Mouse (Mus musculus) right cerebral cortex, adult 2 months (tissue): ENCODE results near the gene Fpr1.
"Not testable (repeated sequence)": the region's sequence is repeated elsewhere in the genome, so short reads cannot be mapped to it uniquely, and the experiment has no call there.

ENCODE experiments used
- DNase-seq, 2 experiments: peaks; one replicate each; pipeline ENCODE4 v3.0.0; 2021 to 2022; ENCODE audit warnings: low spot score in 2 of 2

Gene Fpr1

DNA sequence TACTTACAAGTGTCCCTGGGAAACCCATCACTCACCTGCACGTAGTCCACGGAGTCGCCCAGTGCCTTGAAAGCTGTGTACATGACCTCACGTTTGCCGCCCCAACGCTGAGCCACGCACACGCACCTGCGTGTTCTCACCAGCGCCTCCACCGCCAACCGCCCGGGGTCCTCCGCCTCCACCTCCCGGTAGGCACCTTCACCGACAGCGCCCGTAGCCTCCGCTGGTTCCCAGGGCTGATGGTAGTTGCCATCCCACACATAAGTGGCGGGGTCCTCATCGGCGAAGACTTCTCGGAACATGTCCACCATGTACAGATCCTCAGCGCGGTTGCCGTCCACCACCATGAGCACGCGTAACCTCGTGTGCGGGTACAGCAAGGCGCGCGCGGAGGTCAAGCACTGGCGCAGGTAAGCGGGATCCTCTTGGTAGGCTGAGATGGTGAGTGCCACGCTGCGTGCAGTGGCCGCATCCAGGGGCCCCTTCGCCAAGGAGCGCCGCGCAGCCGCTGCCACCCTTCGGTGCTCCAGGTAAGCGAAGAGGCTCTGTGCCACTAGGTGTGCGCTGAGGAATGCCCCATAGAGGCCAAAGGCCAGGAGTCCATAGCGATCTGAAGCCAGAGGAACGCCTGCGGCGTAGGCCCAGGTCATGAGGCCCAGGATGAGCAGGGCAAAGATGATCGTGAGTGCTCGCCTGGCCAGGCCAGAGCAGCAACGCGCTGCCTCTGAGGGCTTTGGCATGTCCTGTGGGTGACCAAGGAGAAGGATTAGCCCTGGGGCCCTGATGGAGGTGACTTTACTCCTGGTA, 33.6 kb downstream of the Fpr1 start:
- DNase-seq: peak in 1 of 2 experiments; percentile 30

DNA sequence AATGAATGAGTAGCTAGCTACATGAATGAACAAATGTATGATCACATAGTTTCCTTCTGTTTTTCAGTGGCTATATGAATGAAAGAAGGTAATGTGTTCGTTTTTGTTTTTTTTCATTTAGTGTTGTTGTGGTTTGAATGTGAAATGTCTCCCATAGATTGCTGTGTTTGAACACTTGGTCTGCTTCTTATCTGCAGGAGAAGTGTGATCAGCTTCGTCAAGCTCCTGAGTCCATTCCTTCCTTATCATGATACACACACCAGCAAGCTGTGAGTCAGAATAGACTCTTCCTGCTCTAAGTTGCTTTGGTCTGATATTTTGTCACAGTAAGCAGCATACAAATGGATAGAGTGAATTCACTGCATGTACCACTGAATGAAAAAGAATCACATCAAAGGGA, 34.8 kb downstream of the Fpr1 start:
- DNase-seq: no peak

DNA sequence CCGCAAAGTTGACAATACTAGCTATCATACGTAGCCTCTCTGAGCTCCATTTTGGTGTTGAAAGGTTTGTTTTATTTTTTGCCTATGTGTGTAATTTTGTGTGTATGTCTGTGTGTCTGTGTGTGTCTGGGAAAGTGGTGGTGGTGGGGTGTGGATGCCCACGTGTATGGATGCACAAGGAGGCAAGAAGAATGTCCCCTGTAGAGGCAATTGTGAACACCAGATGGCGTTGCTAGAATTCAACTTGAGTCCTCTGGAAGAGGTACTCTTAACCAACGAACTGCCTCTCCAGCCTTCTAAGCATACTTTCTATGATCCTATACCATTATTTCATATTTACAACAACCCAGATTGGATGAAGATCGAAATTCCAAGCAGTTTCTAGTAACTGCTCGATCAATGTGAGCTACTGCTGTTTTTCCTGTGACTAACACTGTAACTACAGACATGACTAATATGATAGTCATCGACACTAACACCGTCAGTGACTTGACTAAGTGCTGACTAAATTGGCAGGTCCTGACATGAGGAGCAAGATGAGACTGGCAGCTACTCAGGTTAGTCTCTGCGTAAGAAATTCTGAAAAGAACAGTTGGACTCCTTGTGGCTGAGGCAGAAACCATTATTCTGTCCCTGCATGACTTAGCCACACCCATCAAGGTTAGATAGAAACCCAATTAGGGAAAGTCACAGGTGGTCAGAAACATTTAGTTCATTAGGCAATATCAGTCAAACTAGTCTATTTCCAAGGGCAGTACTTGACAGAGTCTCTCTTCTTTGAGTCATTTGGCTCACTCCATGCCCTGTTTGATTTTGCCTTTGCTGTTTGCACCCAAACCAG, 38.3 kb downstream of the Fpr1 start:
- peak; percentile 39 to 50 for DNase-seq

DNA sequence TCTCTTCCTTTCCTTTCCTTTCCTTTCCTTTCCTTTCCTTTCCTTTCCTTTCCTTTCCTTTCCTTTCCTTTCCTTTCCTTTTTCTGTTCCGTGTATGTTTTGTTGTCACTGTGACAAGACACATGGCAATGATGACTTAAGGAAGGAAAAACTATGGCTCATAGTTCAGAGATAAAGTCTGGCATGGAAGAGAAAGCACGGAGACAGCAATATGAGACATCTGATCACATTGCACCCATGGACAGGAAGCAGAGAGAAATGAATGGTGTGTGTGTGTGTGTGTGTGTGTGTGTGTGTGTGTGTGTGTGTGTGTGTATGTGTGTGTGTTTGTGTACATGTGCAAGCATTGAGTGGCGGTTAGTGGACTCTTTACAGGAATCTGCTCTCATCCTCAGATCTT, 39.1 kb downstream of the Fpr1 start:
- not testable (repeated sequence) for DNase-seq

DNA sequence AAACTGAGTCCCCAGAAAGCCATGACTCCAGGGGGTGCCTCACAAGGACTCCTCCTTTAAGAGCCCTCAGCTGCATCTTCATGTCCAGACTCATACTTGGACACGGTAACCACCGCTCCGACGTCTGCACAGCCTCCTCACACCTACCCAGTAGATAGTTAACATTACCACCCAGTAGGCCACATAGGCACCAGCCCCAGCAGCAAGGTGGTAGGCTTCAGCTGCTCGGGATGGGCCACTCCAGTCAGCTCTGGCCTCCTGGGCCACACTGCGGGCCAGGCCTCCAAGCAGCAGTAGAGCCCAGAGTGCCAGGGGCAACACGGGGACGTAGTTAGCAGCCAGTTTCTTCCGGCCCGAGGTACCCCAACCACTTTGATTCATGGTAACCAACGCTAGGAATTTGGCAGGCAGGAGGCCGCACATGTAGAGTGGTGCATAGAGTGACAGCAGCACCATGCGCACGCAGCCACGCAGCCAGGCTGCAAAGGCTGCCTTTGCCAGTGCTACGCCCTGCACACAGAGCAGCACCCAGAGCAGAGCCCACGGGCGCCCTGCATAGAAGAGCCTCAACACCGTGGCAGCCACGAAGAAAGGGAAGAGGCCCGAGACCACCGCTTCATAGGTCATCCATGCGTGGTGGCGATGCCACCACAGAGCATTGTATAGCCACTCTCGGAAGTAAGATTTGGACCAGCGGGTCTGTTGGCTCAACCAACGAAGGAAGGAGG, 40.0 kb downstream of the Fpr1 start:
- no peak for DNase-seq

DNA sequence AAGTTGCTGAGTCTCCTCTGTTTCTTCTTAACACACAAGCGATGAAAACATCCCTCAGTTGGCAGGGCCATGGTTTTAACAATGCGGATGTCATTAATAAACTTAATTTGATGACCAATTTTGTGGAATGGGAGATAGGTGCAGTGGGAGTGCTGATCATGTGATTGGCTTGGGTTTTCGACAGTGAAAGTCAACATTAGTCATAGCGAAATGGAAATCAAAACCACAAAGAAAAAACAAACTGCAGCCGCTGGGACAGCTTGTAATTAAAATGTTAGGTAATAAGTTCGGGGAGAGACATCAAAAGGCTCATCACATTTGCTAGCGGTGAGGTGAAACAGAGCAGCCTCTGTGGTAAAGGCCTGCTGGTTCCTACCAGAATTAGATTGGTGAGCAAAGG, 42.9 kb downstream of the Fpr1 start:
- DNase-seq: no peak

DNA sequence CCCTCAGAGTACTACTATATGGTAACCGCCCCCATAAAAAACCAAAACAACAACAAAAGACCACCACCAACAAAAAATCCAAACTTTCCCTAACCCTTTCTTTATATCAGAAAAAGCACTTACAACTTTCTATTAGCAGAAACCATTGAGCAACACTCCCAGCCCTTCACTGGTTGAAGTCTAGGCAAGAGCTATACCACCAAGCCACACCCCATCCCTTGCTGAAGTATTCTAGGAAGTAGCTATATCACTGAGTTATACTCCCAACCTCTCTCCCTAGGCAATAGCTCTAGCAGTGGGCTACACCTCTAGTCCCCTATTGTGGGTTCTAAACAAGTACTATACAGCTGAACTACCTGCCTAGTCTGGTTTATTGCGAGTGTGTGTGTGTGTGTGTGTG, 44.5 kb downstream of the Fpr1 start:
- no peak for DNase-seq

DNA sequence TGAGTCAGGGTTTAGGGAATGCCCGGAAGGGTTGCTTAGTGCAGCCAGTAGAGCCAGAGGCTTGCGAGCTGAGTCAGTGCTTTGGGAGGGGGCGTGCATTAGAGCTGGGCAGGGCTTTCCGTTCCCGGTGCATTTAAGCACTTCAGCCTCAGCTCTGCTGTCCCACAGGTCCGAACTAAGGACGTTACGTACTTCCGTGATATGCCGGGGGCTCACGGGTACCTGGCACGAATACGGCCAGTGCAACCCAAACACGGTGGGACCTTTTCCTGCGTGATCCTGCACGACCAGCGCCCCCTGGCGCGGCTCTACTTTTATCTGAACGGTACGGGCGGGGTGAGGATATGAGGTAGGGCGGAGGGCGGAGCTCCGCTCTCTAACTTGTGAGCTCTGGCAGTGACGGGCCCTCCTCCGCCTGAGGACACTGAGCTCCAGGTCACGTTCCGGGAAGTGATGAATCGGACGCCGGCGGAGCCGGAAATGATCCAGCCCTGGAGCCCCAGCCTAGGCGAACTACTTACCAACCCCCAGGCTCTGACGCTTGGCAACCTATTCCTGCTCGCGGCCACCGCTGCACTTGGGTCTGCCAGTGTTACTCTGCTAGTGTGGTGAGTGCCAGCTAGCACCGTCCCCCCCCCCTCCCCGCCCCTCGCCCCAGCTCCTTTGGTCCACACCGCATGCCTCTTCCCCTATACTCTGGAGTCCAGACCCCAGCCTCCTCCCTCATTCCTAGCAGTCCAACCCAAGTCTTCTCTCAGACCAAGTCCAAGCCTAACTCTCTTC, 45.6 kb downstream of the Fpr1 start:
- peak; percentile 94 to 96 for DNase-seq

DNA sequence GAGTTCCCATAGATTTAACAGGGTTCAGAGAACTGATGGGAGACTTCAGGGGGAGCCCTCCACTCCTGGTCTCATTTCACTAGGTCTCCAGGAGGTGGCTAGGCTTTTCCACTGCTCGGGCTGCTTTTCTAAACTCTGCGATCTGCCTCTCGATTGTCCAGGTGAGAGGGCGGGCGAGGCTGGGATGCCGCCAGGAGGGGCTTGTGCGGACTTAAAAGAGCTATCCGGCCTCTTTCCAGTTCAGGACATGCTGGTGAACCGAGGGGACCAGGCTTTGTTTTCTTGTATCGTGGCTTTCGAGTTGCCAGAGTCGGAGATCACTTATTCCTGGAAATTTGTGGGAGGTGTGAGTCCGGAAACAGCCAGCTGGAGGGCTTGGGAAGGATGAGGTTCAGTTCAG, 46.3 kb downstream of the Fpr1 start:
- no peak for DNase-seq

DNA sequence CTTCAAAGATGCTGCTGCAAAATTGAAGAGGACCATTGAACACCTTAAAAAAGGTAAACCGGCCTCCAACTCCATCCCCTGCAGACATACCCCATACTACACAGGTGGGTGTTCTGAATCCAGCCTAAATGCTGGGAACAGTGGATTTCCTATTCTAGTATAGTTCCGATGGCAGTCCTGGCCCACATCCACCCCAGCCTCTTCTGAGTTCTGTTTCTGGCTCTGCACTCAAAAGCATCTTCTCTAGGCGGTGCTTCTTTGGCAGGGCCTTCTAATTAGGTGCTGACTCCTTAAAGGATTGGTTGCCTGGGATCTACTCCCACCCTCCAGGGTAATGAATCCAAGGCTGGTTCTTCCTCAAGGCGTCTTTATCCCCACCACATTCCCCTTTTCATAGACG, 47.6 kb downstream of the Fpr1 start:
- peak in 1 of 2 experiments; percentile 21 for DNase-seq

DNA sequence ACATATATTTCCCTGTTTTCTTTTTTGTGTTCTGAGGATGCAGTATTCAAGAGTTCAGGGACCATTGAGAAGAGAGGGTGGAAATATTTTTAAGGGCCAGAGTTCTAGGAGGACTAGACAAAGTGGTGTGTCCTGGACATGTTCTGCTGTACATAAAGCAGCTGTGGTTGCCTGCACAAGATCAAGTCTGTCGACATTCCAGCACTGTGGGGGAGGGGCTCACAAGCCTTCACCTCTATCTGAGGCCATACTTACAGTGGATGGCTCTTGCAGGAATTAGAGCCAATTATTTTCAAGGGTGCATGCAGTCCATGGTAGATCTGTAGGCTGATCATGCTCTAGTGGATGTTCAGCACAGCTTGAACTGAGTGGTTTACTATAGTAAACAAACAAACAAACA, 48.8 kb downstream of the Fpr1 start:
- no peak for DNase-seq

DNA sequence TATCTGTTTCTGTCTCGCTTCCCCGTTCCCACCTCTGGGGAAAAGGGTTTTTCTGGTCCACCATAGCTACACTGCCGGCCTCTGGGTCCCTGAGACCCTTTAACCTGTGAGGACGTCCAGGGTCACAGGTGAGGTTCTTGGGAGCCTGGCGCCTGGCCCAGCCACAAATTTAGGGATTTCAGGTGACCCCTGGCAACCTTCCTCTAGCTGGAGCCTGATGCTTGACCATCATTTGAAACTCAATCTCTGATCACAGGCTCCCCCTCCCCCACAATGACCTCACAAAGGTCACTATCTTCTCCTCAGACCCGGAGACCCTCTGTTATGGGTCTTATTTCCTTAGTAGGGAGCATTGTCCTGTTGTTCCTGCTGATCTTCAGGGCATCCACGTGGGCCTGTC, 53.0 kb downstream of the Fpr1 start:
- no peak for DNase-seq

DNA sequence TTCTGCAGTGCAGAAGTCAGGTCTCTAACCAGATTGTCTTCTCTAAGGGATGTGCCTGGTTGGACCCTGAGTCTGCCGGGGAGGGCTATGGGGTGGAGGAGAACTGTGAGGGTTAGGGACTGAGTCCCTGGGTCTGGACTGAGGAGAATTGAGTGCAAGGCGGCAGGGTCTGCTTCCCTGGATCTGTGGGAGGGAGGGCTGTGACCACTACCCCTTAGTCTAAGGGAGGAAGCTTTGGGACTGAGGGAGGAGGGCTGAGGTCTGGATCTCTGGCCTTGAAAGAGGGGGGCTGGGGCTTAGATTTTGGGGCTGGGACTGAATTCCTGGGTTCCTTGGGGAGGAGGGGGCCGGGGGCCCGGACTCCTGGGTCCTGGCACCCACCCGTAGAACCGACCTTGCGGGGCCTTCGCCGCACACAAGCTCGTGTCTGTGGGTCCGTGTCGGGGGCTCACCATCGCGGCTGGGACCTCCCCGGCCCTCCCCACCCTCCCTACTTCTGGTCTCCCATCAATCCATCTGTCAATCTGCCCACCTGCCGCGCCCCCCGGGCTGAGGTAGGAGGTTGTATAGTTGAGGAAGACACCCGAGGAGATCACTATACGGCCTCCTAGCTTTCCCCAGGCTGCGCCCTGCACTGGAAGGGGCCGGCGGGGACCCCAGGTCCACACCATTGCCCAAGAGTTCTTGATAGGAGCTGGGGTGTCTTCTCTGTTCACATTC, 53.8 kb downstream of the Fpr1 start:
- no peak for DNase-seq

DNA sequence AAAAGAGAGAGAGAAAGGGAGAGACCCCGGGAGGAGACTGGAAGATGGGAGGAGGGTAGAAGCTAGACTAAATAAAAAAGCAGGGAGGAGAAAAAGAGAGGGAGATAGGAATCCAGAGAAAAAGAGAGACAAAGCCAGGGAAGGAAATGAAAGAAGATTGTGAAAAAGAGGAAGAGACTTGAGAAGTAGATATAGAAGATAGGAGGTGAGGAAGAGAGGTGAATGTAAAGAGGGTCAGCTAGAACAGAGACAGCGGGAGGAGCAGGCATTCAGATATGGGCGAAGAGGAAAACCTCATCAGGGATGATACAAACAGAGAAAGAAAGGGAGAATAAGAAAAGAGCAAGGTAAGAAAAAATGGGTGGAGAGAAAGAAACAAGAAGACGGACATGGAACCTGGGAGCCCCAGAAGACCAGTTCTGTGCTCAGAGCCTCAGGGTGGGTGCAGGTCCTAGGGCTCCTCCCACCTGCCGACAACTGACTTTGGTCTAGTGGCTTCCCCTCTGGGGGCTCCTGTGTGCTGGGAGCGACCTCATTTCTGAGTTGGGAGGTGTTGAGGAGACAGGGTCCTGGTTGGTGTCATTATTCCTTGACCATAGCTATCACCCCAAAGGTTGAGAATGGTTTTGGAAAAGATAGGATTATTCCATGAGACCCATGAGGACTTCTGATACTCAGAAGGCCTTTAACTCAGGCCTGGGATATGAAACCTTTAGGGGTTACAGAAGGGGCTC, 54.5 kb downstream of the Fpr1 start:
- DNase-seq: no peak

DNA sequence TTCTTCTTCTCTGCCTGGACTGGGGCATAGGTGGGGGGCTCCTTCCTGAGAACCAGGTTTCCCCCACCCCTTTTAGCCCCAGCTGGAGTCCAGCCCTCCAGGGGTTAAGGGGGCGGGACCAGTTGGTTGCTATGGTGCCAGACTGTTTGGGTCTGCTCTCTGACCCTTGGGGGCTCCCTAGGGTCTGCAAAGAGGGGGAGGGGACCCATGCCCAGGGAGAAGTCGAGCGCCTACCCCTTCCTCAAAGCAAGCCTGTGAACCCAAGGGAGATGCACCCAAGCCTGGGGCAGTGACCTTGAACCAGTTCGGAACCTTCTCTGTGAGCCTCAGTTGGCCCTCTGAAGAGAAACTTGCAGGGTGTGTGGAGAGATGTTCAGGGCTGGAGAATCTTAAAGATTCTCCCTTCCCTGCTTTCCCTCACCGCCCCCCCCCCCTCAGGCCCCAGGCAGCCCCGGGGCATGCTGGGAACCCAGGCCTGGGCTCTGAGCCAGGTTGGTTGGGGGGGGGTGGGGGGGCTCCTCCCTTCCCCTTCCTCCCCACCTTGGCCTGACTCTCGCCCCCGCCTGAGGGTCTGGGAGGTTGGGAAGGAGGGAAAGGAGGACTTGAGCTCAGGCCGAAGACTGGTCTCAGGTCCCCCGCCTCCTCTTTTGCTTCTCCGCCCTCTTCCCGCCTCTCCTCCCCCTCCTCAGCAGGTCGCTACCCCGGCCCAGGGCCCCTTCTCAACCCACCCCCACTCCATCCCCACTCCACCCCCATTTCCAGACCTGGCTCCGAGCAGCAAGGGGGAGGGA, 55.4 kb downstream of the Fpr1 start:
- peak; percentile 29 to 37 for DNase-seq

DNA sequence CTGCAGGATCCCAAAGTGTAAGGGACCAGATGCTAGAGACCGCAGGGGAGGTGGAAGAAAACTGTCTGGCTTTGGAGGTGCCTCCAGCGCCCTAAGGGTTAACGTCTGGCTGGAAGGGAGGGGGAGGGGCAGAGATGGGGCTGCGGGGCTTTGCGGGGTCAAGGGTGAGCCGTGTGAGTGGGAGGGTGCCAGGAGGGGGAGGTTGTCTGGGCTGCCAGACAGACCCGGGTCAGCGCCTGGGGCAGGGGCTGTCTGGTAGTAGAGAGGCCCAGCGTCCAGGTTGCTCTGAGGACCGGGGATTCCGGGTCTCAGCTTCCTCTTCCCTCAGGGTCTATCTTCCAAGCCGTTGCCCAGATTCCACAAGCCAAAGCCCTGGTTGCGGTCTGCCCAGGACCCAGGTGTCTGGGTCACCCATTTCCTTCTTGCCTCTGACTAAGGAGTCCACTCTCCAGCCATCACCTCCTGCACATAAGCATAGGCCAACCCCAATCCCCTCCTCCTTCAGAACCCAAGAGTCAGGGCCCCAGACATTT, 56.0 kb downstream of the Fpr1 start:
- peak; percentile 50 to 64 for DNase-seq

DNA sequence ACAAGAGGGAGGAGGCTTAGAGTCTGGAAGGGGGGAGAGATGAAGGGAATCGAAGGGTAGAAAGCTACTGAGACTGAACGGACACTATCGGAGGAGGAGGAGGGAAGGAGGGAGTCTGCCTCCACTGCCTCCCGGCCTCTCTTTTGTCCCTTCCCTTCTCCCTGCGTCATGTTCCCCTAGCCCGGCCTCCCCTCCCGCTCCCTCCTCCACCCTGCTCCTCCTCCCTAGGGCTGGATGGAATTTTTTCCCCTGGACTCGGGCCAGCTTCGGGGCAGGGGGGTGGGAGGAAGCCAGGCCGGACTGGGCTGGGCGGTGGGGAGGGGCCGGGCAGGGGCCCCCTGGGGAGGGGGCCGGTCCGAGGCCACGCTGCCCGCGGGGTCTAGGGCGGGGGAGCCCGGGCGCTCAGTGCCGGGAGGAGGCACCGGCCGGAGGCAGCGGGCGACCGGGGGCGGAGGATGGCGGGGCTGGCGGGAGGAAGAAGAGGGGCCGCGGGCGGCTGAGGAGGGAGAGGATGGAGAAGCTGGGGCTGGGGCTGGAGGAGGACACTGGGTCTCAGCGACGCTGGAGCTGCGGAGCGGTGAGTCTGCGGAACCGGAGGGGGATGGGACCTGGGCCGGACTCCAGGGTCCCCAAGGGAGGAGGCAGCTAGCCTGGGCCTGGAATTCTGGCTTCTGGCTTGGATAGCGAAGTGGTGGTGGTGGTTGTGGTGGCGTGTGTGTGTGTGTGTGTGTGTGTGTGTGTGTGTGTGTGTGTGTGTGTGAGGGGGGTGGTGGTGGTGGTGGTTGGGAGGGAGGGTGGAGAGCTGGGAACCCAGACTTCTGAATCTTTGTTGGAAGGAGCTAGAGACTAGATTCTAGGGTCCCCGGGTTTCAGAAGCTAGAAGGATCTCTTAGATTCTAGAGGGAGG, 56.7 kb downstream of the Fpr1 start, which contains the start of gene Spaca6:
Spaca6 (plus strand) TSS at position 408 of the 907 bp plus-strand sequence.
- peak; percentile 83 to 91 for DNase-seq
